Mouse (Mus musculus) heart, adult 2 months (tissue): ENCODE measurements at regions not wholly inside any gene's neighbourhood (a gene's known extent, or its start where the extent isn't known, plus 50 kb on each side); places are given as distances from the start of the nearest gene placed in this dataset.

Experiments used
- CTCF ChIP-seq: fragments of 200-600 bp; IDR thresholded peaks from 2 replicates; pipeline ENCODE4 v1.8.1; 2022; ENCODE audit warnings: antibody characterized with exemption, mild to moderate bottlenecking, moderate library complexity
- EP300 ChIP-seq: fragments of 200-500 bp; IDR thresholded peaks from 2 replicates; pipeline ENCODE4 v1.6.1; 2011; ENCODE audit warnings: low read depth, low read length, control low read depth; ENCODE audit not compliant: insufficient read depth
- POLR2A ChIP-seq: fragments of 200-500 bp; IDR thresholded peaks from 2 replicates; pipeline ENCODE4 v1.6.1; 2011; ENCODE audit warnings: mild to moderate bottlenecking, low read depth, low read length, control low read depth; ENCODE audit not compliant: insufficient read depth

GRCm38 (mm10) chr13:97365004-97365403 is 124.1 kb downstream of the Enc1 start:
- no peak for TF ChIP-seq CTCF
- TF ChIP-seq EP300: no peak
- no peak for TF ChIP-seq POLR2A
